Mouse (Mus musculus): ENCODE measurements around the gene Herc1. TPM values are rescaled to one million over a fixed set of nuclear protein-coding genes. Genes with fewer than 3 reads are reported as not detected.

The Herc1 gene
- polyA plus RNA-seq, 1 experiment: 9.9 TPM

DNA sequence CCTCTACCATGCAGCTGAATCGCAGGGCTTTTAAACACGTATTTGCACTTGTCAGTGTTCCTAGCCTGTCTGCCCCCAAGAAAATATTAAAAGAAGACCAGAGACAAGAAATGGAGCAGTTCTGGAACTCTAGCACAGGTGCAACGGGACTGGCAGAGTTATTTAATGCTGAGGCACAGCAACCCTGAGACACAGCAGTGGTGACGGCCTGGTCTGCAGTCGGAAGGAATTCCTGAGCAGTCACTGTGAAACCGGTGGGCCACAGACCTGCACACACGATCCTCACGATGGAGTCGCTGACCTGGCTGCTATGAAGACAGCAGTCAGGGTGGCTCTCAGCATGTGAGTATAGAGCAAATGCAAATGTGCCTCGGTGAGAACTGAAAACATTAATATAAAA is 167.5 kb downstream of the Herc1 start:
- Histone ChIP-seq H3K79me2 (ENCODE audit: control insufficient read depth, insufficient read depth) (no peaks in the 10 kb centered on the region), H3K36me3 (ENCODE audit: control insufficient read depth, insufficient read depth) (peaks cover 27% of the 10 kb centered on the region)
- TF ChIP-seq TCF3 (IDR thresholded peaks at IDR 0.05; ENCODE audit: insufficient read length, low read depth) (no peak), POLR2AphosphoS2 (IDR thresholded peaks at IDR 0.05; ENCODE audit: insufficient read length, low read depth) (no peak), USF1 (IDR thresholded peaks at IDR 0.05; ENCODE audit: low read depth) (no peak), E2F4 (IDR thresholded peaks at IDR 0.05; ENCODE audit: insufficient read depth) (no peak), MAX (IDR thresholded peaks at IDR 0.05; ENCODE audit: low read depth) (no peak), MYOD1 (IDR thresholded peaks at IDR 0.05; ENCODE audit: control insufficient read depth in 1 of 3, insufficient read length in 2 of 3, low read depth in 2 of 3) (no peak), POLR2A (IDR thresholded peaks at IDR 0.05; ENCODE audit: insufficient read length, low read depth) (no peak), TCF12 (IDR thresholded peaks at IDR 0.05; ENCODE audit: insufficient read depth, poor library complexity, severe bottlenecking) (no peak), REST (IDR thresholded peaks at IDR 0.05; ENCODE audit: insufficient read depth, insufficient read length) (no peak)

DNA sequence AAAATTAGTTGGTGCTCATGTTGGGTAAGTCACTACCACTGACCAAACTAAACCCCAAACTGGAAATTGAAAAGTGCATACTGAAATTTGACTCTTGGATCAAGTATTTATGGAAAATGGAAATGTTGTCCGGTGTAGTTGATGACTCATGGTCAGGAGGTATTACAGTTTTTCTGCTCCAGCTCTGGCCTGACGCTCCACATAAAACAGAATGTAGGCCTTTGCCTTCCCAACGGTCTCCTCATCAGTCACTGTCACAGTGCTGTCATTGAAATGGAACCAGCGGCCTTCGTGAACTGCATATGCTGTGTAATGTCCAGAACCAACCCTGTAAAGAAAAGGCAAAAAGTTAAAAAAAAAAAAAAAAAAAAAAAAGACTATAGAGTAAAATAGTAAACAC is 168.0 kb downstream of the Herc1 start:
- Histone ChIP-seq H3K4me2 (ENCODE audit: low read depth) (peak overlapping the region; percentile 0), H3ac (ENCODE audit: control insufficient read depth, insufficient read length) (no peak overlapping the region), H3K27me3 (ENCODE audit: control insufficient read depth, insufficient read depth, insufficient read length) (no peaks in the 10 kb centered on the region), H3K36me3 (ENCODE audit: control insufficient read depth, insufficient read depth) (peaks cover 32% of the 10 kb centered on the region), H3K79me2 (ENCODE audit: control insufficient read depth, insufficient read depth) (no peaks in the 10 kb centered on the region), H3K4me3 (no peak overlapping the region)
- TF ChIP-seq POLR2A (IDR thresholded peaks at IDR 0.05; ENCODE audit: insufficient read length, low read depth) (no peak), TCF12 (IDR thresholded peaks at IDR 0.05; ENCODE audit: insufficient read depth, poor library complexity, severe bottlenecking) (no peak)

More for the DNA sequence above, 167.5 kb downstream of the Herc1 start:
- Histone ChIP-seq H3ac (ENCODE audit: control insufficient read depth, insufficient read length) (no peak overlapping the region), H3K27me3 (ENCODE audit: control insufficient read depth, insufficient read depth, insufficient read length) (no peaks in the 10 kb centered on the region), H3K4me3 (no peak overlapping the region), H3K4me2 (ENCODE audit: low read depth) (peak overlapping the region; percentile 0)

DNA sequence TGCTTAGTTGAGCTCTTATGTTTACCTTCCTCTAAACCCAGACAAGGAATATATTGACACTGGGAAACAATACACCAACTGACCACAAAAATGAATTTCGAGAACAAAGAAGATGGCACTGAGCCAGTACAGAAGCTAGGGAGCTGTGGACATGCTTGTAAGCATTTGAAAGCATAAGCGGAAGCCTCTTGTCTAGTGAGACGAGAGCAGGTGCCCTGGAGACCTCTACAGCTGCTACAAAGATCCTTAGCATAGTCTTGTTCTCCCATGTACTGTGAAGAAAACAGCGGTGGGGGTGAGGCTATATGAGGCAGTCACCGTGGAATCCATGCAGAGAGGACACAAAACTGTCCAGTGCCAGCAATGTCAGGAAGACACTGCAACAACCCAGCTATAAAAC is 168.7 kb downstream of the Herc1 start:
- Histone ChIP-seq H3K79me2 (ENCODE audit: control insufficient read depth, insufficient read depth) (no peaks in the 10 kb centered on the region), H3K36me3 (ENCODE audit: control insufficient read depth, insufficient read depth) (peaks cover 37% of the 10 kb centered on the region)

DNA sequence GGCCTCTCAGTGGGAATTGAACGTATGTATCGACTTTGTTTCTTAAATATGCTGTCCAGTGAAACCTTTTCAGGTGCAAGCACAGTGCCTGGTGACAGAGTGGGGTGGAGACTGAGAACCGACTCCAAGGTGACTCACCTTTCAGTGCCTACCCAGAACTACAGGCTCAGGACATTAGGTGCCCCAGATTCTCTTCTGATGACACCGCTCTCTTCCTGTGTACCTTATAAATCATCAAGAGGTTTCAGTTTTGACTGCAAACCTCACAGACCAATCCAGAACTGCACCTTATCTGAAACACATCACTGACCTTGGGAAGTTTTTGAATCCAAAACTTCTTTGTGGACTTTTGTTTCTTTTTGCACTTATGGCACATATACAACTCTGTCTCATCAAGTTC is 170.0 kb downstream of the Herc1 start:
- H3K4me2 ChIP-seq (ENCODE audit: low read depth): no peak overlapping the region
- no peak for TF ChIP-seq POLR2A (IDR thresholded peaks at IDR 0.05; ENCODE audit: insufficient read length, low read depth)
- no peak for TF ChIP-seq TCF3 (IDR thresholded peaks at IDR 0.05; ENCODE audit: insufficient read length, low read depth)
- no peak for TF ChIP-seq SRF (IDR thresholded peaks at IDR 0.05; ENCODE audit: control insufficient read depth, insufficient read length, low read depth)
- no peak for TF ChIP-seq MYOG (IDR thresholded peaks at IDR 0.05; ENCODE audit: control insufficient read depth in 1 of 3, insufficient read depth in 1 of 3, insufficient read length in 2 of 3, low read depth in 2 of 3)
- TF ChIP-seq MAX (IDR thresholded peaks at IDR 0.05; ENCODE audit: low read depth): no peak
- TF ChIP-seq USF1 (IDR thresholded peaks at IDR 0.05; ENCODE audit: low read depth): no peak
- no peak for TF ChIP-seq MYOD1 (IDR thresholded peaks at IDR 0.05; ENCODE audit: control insufficient read depth in 1 of 3, insufficient read length in 2 of 3, low read depth in 2 of 3)
- TF ChIP-seq E2F4 (IDR thresholded peaks at IDR 0.05; ENCODE audit: insufficient read depth): no peak
- TF ChIP-seq CEBPB (IDR thresholded peaks at IDR 0.05; ENCODE audit: insufficient read depth, poor library complexity, severe bottlenecking): no peak
- TF ChIP-seq REST (IDR thresholded peaks at IDR 0.05; ENCODE audit: insufficient read depth, insufficient read length): no peak
- TF ChIP-seq POLR2AphosphoS2 (IDR thresholded peaks at IDR 0.05; ENCODE audit: insufficient read length, low read depth): no peak
- no peak for TF ChIP-seq TCF12 (IDR thresholded peaks at IDR 0.05; ENCODE audit: insufficient read depth, poor library complexity, severe bottlenecking)
- no peak overlapping the region for H3K4me3 ChIP-seq
- H3K79me2 ChIP-seq (ENCODE audit: control insufficient read depth, insufficient read depth): no peaks in the 10 kb centered on the region
- peaks cover 40% of the 10 kb centered on the region for H3K36me3 ChIP-seq (ENCODE audit: control insufficient read depth, insufficient read depth)
- no peaks in the 10 kb centered on the region for H3K27me3 ChIP-seq (ENCODE audit: control insufficient read depth, insufficient read depth, insufficient read length)
- no peak overlapping the region for H3ac ChIP-seq (ENCODE audit: control insufficient read depth, insufficient read length)

More for the DNA sequence above, 168.7 kb downstream of the Herc1 start:
- TF ChIP-seq USF1 (IDR thresholded peaks at IDR 0.05; ENCODE audit: low read depth) (no peak), TCF3 (IDR thresholded peaks at IDR 0.05; ENCODE audit: insufficient read length, low read depth) (no peak), MYOD1 (IDR thresholded peaks at IDR 0.05; ENCODE audit: control insufficient read depth in 1 of 3, insufficient read length in 2 of 3, low read depth in 2 of 3) (peak in 2 of 3 experiments; percentile 43 to 47), TCF12 (IDR thresholded peaks at IDR 0.05; ENCODE audit: insufficient read depth, poor library complexity, severe bottlenecking) (no peak), POLR2A (IDR thresholded peaks at IDR 0.05; ENCODE audit: insufficient read length, low read depth) (no peak)
- Histone ChIP-seq H3K4me3 (no peak overlapping the region), H3ac (ENCODE audit: control insufficient read depth, insufficient read length) (no peak overlapping the region), H3K4me2 (ENCODE audit: low read depth) (peak overlapping the region; percentile 0), H3K27me3 (ENCODE audit: control insufficient read depth, insufficient read depth, insufficient read length) (no peaks in the 10 kb centered on the region)

DNA sequence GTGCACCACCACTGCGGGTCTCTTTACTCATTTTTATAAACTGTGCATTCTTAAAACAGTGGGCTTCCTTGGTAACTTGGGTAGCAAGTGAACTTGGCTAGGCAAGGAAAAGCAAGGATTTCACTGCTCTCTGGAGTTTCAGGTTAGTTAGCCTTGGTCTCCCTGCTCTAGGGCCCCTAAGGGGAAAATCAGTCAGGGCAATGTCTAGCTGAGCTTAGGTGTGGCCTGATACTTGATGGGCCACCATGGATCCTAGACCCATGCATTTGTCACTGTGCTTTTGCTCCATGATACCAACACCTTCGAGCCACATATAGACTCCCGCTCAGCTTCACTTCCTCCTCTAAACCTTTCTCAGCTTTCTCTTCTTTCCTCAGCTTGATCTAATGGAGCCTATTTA is 171.3 kb downstream of the Herc1 start:
- H3K27me3 ChIP-seq (ENCODE audit: control insufficient read depth, insufficient read depth, insufficient read length): no peaks in the 10 kb centered on the region
- H3K4me2 ChIP-seq (ENCODE audit: low read depth): no peak overlapping the region
- no peak overlapping the region for H3ac ChIP-seq (ENCODE audit: control insufficient read depth, insufficient read length)
- TF ChIP-seq SRF (IDR thresholded peaks at IDR 0.05; ENCODE audit: control insufficient read depth, insufficient read length, low read depth) (no peak), REST (IDR thresholded peaks at IDR 0.05; ENCODE audit: insufficient read depth, insufficient read length) (no peak), POLR2A (IDR thresholded peaks at IDR 0.05; ENCODE audit: insufficient read length, low read depth) (no peak), USF1 (IDR thresholded peaks at IDR 0.05; ENCODE audit: low read depth) (no peak), MAX (IDR thresholded peaks at IDR 0.05; ENCODE audit: low read depth) (no peak), POLR2AphosphoS2 (IDR thresholded peaks at IDR 0.05; ENCODE audit: insufficient read length, low read depth) (no peak), MYOG (IDR thresholded peaks at IDR 0.05; ENCODE audit: control insufficient read depth in 1 of 3, insufficient read depth in 1 of 3, insufficient read length in 2 of 3, low read depth in 2 of 3) (no peak), TCF3 (IDR thresholded peaks at IDR 0.05; ENCODE audit: insufficient read length, low read depth) (no peak), MYOD1 (IDR thresholded peaks at IDR 0.05; ENCODE audit: control insufficient read depth in 1 of 3, insufficient read length in 2 of 3, low read depth in 2 of 3) (no peak), CEBPB (IDR thresholded peaks at IDR 0.05; ENCODE audit: insufficient read depth, poor library complexity, severe bottlenecking) (no peak), E2F4 (IDR thresholded peaks at IDR 0.05; ENCODE audit: insufficient read depth) (no peak), TCF12 (IDR thresholded peaks at IDR 0.05; ENCODE audit: insufficient read depth, poor library complexity, severe bottlenecking) (no peak)
- peaks cover 48% of the 10 kb centered on the region for H3K36me3 ChIP-seq (ENCODE audit: control insufficient read depth, insufficient read depth)
- no peaks in the 10 kb centered on the region for H3K79me2 ChIP-seq (ENCODE audit: control insufficient read depth, insufficient read depth)
- H3K4me3 ChIP-seq: no peak overlapping the region
